Mouse (Mus musculus): Measurements from ENCODE around the gene Gadl1. TPM values are rescaled to one million over a fixed set of nuclear protein-coding genes. Genes with fewer than 3 reads are reported as not detected.
"Not testable (repeated sequence)": the region's sequence is repeated elsewhere in the genome, so short reads cannot be mapped to it uniquely, and the experiment has no call there.

Gene Gadl1
- polyA plus RNA-seq, 1 experiment from 2014 or later = 0.32 TPM

DNA sequence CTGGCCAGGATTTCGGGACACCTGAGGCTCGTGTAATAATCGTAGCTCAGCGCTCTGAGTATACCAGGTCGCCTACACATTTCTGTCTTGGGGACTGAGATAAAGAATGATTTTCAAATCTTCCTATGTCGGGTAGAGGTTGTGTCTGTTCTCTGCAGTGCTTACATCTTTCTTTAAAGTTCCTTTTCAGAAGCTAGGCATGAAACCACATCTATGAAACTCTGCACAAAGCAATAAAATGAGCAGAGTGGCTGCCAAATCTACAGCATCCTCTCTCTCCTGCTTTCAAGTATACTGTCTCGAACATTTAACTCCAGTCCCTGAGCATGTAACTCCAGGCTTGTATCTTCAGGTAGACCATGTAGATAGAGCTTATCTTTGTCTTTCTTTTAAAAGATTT is 109.3 kb downstream of the Gadl1 start:
- no peak for ATAC-seq (ENCODE audit: low read depth)
- Histone ChIP-seq H3K36me3 (ENCODE audit: control insufficient read depth, insufficient read depth) (no peaks in the 10 kb centered on the region), H3K4me2 (ENCODE audit: low read depth, low read length) (no peak overlapping the region), H3K9me3 (replicated peaks; ENCODE audit: control insufficient read depth, low read length) (no peaks in the 10 kb centered on the region), H3K27me3 (ENCODE audit: control insufficient read depth, insufficient read depth, low read depth, low read length) (no peaks in the 10 kb centered on the region), H3K9ac (ENCODE audit: low read depth, low read length) (no peak overlapping the region), H3K4me3 (ENCODE audit: low read depth, low read length) (no peak overlapping the region), H3K27ac (ENCODE audit: low read length) (no peak overlapping the region), H3K4me1 (ENCODE audit: control insufficient read depth, low read depth, low read length) (no peaks in the 10 kb centered on the region)
- WGBS (ENCODE audit: insufficient replicate concordance) = 69% methylated on average over 7 of the region's 7 CpGs

DNA sequence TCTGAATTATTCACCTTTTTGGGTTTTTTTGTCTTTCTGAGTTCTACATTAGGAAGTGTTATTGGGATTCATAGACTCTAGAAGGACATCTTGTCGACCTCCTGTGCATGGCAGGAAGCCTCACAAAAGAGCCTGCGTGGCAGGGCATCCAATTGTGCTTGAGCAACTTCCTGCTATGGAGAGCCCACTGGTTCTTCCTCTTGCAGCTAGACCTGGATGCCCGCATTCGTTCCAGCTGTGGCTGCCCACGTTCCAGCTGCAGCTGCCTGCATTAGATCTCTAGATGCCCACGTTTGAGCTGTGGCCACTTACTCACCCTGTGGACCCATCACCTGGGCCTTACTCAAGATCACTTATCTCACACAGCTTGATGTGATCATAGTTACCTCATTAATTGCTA is 116.1 kb downstream of the Gadl1 start:
- no peak overlapping the region for H3K4me3 ChIP-seq (ENCODE audit: low read depth, low read length)
- 49% methylated on average over 6 of the region's 6 CpGs for whole genome bisulfite sequencing (ENCODE audit: insufficient replicate concordance)
- no peak for ATAC-seq (ENCODE audit: low read depth)
- no peaks in the 10 kb centered on the region for H3K4me1 ChIP-seq (ENCODE audit: control insufficient read depth, low read depth, low read length)
- H3K27ac ChIP-seq (ENCODE audit: low read length) = no peak overlapping the region
- no peaks in the 10 kb centered on the region for H3K9me3 ChIP-seq (replicated peaks; ENCODE audit: control insufficient read depth, low read length)
- no peaks in the 10 kb centered on the region for H3K27me3 ChIP-seq (ENCODE audit: control insufficient read depth, insufficient read depth, low read depth, low read length)
- H3K4me2 ChIP-seq (ENCODE audit: low read depth, low read length) = no peak overlapping the region
- H3K36me3 ChIP-seq (ENCODE audit: control insufficient read depth, insufficient read depth) = no peaks in the 10 kb centered on the region
- no peak overlapping the region for H3K9ac ChIP-seq (ENCODE audit: low read depth, low read length)

DNA sequence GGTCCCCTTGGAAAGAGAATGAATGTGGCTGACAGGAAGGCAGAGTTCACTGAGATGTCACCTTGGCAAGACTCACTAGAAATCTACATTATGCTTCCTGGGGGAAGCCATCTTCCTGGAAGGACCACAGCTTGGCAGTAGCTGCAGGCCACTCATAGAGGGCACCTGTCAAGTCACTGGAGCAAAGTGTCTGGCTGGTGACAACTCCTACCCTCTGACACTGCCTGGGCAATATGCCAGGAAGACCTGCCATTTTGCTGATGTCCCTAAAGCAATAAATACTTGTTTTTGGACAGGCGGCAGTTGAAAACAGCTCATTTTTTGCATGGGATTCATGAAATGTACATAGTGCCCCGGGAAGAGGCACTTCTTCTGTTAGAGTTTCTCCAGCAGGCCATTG is 119.8 kb downstream of the Gadl1 start:
- H3K9ac ChIP-seq (ENCODE audit: low read depth, low read length) = no peak overlapping the region

DNA sequence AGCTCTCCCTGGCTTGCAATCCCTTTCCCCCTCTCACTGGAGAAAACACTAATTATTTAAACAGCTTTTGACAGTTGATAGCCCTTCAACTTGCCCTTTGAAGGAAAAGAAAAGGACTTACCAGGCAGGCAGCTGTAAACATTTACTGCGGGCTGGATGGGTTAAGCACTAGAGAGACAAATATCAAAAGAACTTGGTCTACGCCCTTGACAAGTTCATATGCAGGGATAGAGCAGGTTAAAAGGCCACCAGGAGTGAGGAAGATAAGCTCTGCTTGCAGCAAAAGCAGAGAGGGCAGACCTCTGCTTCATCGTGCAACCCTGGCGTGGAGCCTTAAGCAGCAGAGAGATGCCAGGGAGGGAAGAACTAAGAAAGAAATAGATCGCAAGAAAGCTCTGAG is 123.5 kb downstream of the Gadl1 start:
- Histone ChIP-seq H3K4me2 (ENCODE audit: low read depth, low read length) (no peak overlapping the region), H3K27ac (ENCODE audit: low read length) (no peak overlapping the region), H3K4me3 (ENCODE audit: low read depth, low read length) (no peak overlapping the region), H3K9ac (ENCODE audit: low read depth, low read length) (no peak overlapping the region), H3K36me3 (ENCODE audit: control insufficient read depth, insufficient read depth) (no peaks in the 10 kb centered on the region), H3K27me3 (ENCODE audit: control insufficient read depth, insufficient read depth, low read depth, low read length) (no peaks in the 10 kb centered on the region), H3K4me1 (ENCODE audit: control insufficient read depth, low read depth, low read length) (no peaks in the 10 kb centered on the region), H3K9me3 (replicated peaks; ENCODE audit: control insufficient read depth, low read length) (no peaks in the 10 kb centered on the region)
- no peak for ATAC-seq (ENCODE audit: low read depth)
- 55% methylated on average over 5 of the region's 5 CpGs for WGBS (ENCODE audit: insufficient replicate concordance)

More for the DNA sequence above, 119.8 kb downstream of the Gadl1 start:
- no peaks in the 10 kb centered on the region for H3K36me3 ChIP-seq (ENCODE audit: control insufficient read depth, insufficient read depth)
- H3K9me3 ChIP-seq (replicated peaks; ENCODE audit: control insufficient read depth, low read length) = no peaks in the 10 kb centered on the region
- H3K4me2 ChIP-seq (ENCODE audit: low read depth, low read length) = no peak overlapping the region
- ATAC-seq (ENCODE audit: low read depth) = no peak
- H3K27ac ChIP-seq (ENCODE audit: low read length) = no peak overlapping the region
- H3K4me1 ChIP-seq (ENCODE audit: control insufficient read depth, low read depth, low read length) = no peaks in the 10 kb centered on the region
- 70% methylated on average over 2 of the region's 2 CpGs for WGBS (ENCODE audit: insufficient replicate concordance)
- H3K27me3 ChIP-seq (ENCODE audit: control insufficient read depth, insufficient read depth, low read depth, low read length) = no peaks in the 10 kb centered on the region
- H3K4me3 ChIP-seq (ENCODE audit: low read depth, low read length) = no peak overlapping the region

DNA sequence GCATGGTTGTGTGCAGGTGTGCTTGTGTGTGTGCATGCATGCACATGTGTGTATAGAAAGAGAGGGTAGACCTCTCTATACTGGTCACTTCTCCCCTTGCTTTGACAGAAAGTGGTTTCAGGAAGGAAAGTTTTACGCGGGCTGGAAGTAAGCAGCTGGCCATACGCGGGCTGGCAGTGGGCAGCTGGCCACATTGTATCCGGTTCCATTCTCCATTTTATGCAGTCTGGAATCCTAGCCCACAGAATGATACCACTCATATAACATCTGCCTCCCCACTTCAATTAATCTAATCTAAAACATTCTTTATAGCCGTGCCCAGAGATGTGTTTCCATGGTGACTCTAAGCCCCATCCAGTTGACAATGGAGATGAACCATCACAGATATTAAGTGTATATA is 129.0 kb downstream of the Gadl1 start:
- no peaks in the 10 kb centered on the region for H3K27me3 ChIP-seq (ENCODE audit: control insufficient read depth, insufficient read depth, low read depth, low read length)
- no peak overlapping the region for H3K27ac ChIP-seq (ENCODE audit: low read length)
- no peak overlapping the region for H3K4me2 ChIP-seq (ENCODE audit: low read depth, low read length)
- no peak overlapping the region for H3K9ac ChIP-seq (ENCODE audit: low read depth, low read length)
- no peak overlapping the region for H3K4me3 ChIP-seq (ENCODE audit: low read depth, low read length)
- H3K9me3 ChIP-seq (replicated peaks; ENCODE audit: control insufficient read depth, low read length) = no peaks in the 10 kb centered on the region
- ATAC-seq (ENCODE audit: low read depth) = no peak
- WGBS (ENCODE audit: insufficient replicate concordance) = 72% methylated on average over 6 of the region's 6 CpGs
- H3K36me3 ChIP-seq (ENCODE audit: control insufficient read depth, insufficient read depth) = no peaks in the 10 kb centered on the region
- H3K4me1 ChIP-seq (ENCODE audit: control insufficient read depth, low read depth, low read length) = no peaks in the 10 kb centered on the region

- WGBS (ENCODE audit: insufficient replicate concordance) = 68% methylated on average over 4 of the region's 4 CpGs
Measured at GRCm38 (mm10) chr9:116039981-116040380, 130.7 kb downstream of the Gadl1 start.

DNA sequence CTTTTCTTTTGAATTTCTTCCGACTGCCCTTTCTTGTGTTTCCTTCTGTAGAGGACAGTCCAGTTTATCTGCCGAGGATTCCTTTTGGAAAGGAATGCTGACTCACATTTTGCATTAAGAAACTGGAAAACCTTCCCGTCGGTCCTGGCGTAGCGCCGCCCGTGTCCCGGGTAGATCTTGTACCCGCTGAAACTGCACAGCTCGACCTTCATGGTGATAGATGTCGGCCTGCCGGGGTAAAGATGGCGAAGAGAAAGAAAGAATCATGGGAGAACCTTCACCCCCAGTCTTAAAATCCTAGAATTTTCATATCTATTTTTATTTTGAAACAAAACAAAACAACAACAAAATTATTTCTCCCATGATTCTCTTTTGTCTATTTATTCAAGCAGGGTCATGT is 131.6 kb downstream of the Gadl1 start:
- not testable (repeated sequence) for H3K27ac ChIP-seq (ENCODE audit: low read length); H3K27me3 ChIP-seq (ENCODE audit: control insufficient read depth, insufficient read depth, low read depth, low read length); H3K4me2 ChIP-seq (ENCODE audit: low read depth, low read length); H3K9me3 ChIP-seq (replicated peaks; ENCODE audit: control insufficient read depth, low read length); H3K9ac ChIP-seq (ENCODE audit: low read depth, low read length); ATAC-seq (ENCODE audit: low read depth); H3K36me3 ChIP-seq (ENCODE audit: control insufficient read depth, insufficient read depth); H3K4me3 ChIP-seq (ENCODE audit: low read depth, low read length); H3K4me1 ChIP-seq (ENCODE audit: control insufficient read depth, low read depth, low read length)
- WGBS (ENCODE audit: insufficient replicate concordance) = 76% methylated on average over 14 of the region's 14 CpGs

More at GRCm38 (mm10) chr9:116039981-116040380, 130.7 kb downstream of the Gadl1 start:
- Histone ChIP-seq H3K36me3 (ENCODE audit: control insufficient read depth, insufficient read depth) (no peaks in the 10 kb centered on the region), H3K4me2 (ENCODE audit: low read depth, low read length) (no peak overlapping the region), H3K4me3 (ENCODE audit: low read depth, low read length) (no peak overlapping the region), H3K9me3 (replicated peaks; ENCODE audit: control insufficient read depth, low read length) (no peaks in the 10 kb centered on the region), H3K27me3 (ENCODE audit: control insufficient read depth, insufficient read depth, low read depth, low read length) (no peaks in the 10 kb centered on the region), H3K9ac (ENCODE audit: low read depth, low read length) (no peak overlapping the region), H3K4me1 (ENCODE audit: control insufficient read depth, low read depth, low read length) (no peaks in the 10 kb centered on the region), H3K27ac (ENCODE audit: low read length) (no peak overlapping the region)
- no peak for ATAC-seq (ENCODE audit: low read depth)

DNA sequence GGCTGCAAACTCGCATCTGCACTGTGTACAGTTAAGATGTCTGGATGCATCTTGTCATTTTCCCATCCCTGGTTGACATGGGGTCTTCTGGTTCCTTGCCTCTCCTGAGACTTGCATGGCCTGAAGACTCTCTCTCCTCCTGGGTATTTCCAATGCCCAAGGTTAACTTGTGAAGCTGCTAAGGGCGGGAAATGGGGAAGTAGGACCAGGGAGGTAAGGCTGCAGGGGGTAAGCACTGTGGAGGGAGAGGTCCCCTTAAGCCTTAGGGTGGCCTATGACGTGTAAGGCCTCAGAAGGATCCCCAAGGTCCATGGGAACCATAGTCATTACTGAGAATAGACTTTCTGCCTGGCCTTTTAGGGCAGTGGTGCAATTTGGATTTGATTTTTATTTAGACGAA is 132.1 kb downstream of the Gadl1 start:
- H3K4me3 ChIP-seq (ENCODE audit: low read depth, low read length) = no peak overlapping the region
- no peaks in the 10 kb centered on the region for H3K27me3 ChIP-seq (ENCODE audit: control insufficient read depth, insufficient read depth, low read depth, low read length)
- no peaks in the 10 kb centered on the region for H3K36me3 ChIP-seq (ENCODE audit: control insufficient read depth, insufficient read depth)
- H3K27ac ChIP-seq (ENCODE audit: low read length) = no peak overlapping the region
- H3K4me1 ChIP-seq (ENCODE audit: control insufficient read depth, low read depth, low read length) = no peaks in the 10 kb centered on the region
- no peaks in the 10 kb centered on the region for H3K9me3 ChIP-seq (replicated peaks; ENCODE audit: control insufficient read depth, low read length)
- no peak overlapping the region for H3K4me2 ChIP-seq (ENCODE audit: low read depth, low read length)
- no peak for ATAC-seq (ENCODE audit: low read depth)
- H3K9ac ChIP-seq (ENCODE audit: low read depth, low read length) = no peak overlapping the region
- 46% methylated on average over 4 of the region's 4 CpGs for WGBS (ENCODE audit: insufficient replicate concordance)

- no peaks in the 10 kb centered on the region for H3K4me1 ChIP-seq (ENCODE audit: control insufficient read depth, low read depth, low read length)
- no peak overlapping the region for H3K9ac ChIP-seq (ENCODE audit: low read depth, low read length)
- no peaks in the 10 kb centered on the region for H3K27me3 ChIP-seq (ENCODE audit: control insufficient read depth, insufficient read depth, low read depth, low read length)
- no peaks in the 10 kb centered on the region for H3K9me3 ChIP-seq (replicated peaks; ENCODE audit: control insufficient read depth, low read length)
- H3K4me2 ChIP-seq (ENCODE audit: low read depth, low read length) = no peak overlapping the region
- no peak overlapping the region for H3K4me3 ChIP-seq (ENCODE audit: low read depth, low read length)
- H3K27ac ChIP-seq (ENCODE audit: low read length) = no peak overlapping the region
- WGBS (ENCODE audit: insufficient replicate concordance) = 17% methylated on average over 3 of the region's 3 CpGs
- ATAC-seq (ENCODE audit: low read depth) = no peak
- no peaks in the 10 kb centered on the region for H3K36me3 ChIP-seq (ENCODE audit: control insufficient read depth, insufficient read depth)
Measured at GRCm38 (mm10) chr9:116041787-116042186, 132.5 kb downstream of the Gadl1 start.

DNA sequence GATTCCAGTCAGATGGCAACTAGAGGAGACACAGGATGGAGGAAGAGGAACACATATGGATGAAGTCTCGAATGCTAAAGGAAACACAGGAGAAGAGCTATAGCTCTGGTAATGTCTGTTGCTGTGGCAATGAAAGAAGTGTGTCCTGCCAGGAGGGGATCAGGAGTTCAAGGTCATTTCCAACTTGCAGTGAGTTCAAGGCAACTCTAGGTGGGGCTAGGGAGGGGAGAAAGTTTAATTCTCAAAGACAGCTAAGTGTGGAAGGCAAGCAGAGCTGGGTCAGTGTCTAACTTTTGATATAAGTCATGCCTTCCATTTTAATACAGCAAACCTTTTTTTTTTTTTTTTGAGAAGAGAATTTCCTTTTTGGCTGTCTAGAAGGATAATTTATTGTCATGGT is 140.7 kb downstream of the Gadl1 start:
- no peak overlapping the region for H3K4me2 ChIP-seq (ENCODE audit: low read depth, low read length)
- ATAC-seq (ENCODE audit: low read depth) = no peak
- H3K36me3 ChIP-seq (ENCODE audit: control insufficient read depth, insufficient read depth) = no peaks in the 10 kb centered on the region
- no peaks in the 10 kb centered on the region for H3K4me1 ChIP-seq (ENCODE audit: control insufficient read depth, low read depth, low read length)
- no peaks in the 10 kb centered on the region for H3K27me3 ChIP-seq (ENCODE audit: control insufficient read depth, insufficient read depth, low read depth, low read length)
- 33% methylated on average over 1 of the region's 1 CpGs for WGBS (ENCODE audit: insufficient replicate concordance)
- no peak overlapping the region for H3K9ac ChIP-seq (ENCODE audit: low read depth, low read length)
- H3K4me3 ChIP-seq (ENCODE audit: low read depth, low read length) = no peak overlapping the region
- H3K27ac ChIP-seq (ENCODE audit: low read length) = no peak overlapping the region
- no peaks in the 10 kb centered on the region for H3K9me3 ChIP-seq (replicated peaks; ENCODE audit: control insufficient read depth, low read length)

All from liver, embryonic 16.5 days (tissue).